Mouse (Mus musculus) stomach, postnatal 0 days (tissue): Measurements from ENCODE around the gene Eomes. TPM values are rescaled to one million over a fixed set of nuclear protein-coding genes. Genes with fewer than 3 reads are reported as not detected.

Source experiments
- ATAC-seq: fragments of 200-750 bp; cut with Nextera tagmentation; 2 replicates; pipeline ENCODE4 v1.8.0; 2017; ENCODE audit not compliant: low FRiP score, low TSS enrichment
- DNase-seq: peaks from one replicate; pipeline ENCODE4 v3.0.0-alpha.2; 2016; ENCODE audit warnings: low spot score
- H3K27ac ChIP-seq: fragments of 300-500 bp; sonication (generic); replicated peaks from 2 replicates; pipeline ENCODE4 v1.5.1; 2014; ENCODE audit warnings: mild to moderate bottlenecking, control low read depth
- H3K27me3 ChIP-seq: fragments of 300-500 bp; sonication (generic); 2 replicates; pipeline ENCODE4 v1.6.1; 2014; ENCODE audit warnings: low read length; ENCODE audit not compliant: control insufficient read depth, insufficient read depth
- H3K36me3 ChIP-seq: fragments of 300-500 bp; sonication (generic); 2 replicates; pipeline ENCODE4 v1.6.1; 2014; ENCODE audit warnings: low read length, mixed read lengths; ENCODE audit not compliant: control insufficient read depth, insufficient read depth
- H3K4me1 ChIP-seq: fragments of 300-500 bp; sonication (generic); replicated peaks from 2 replicates; pipeline ENCODE4 v1.6.1; 2014; ENCODE audit warnings: antibody characterized with exemption; ENCODE audit not compliant: control insufficient read depth, insufficient read depth
- H3K4me2 ChIP-seq: fragments of 300-500 bp; sonication (generic); replicated peaks from 2 replicates; pipeline ENCODE4 v1.6.1; 2014; ENCODE audit warnings: low read depth, mild to moderate bottlenecking, control low read depth, moderate library complexity
- H3K4me3 ChIP-seq: fragments of 300-500 bp; sonication (generic); 2 replicates; pipeline ENCODE4 v1.5.1; 2014; ENCODE audit warnings: low read depth, low read length, control low read depth
- H3K9ac ChIP-seq: fragments of 300-500 bp; sonication (generic); 2 replicates; pipeline ENCODE4 v1.6.1; 2014; ENCODE audit warnings: mild to moderate bottlenecking, low read length, control low read depth, mixed read lengths
- H3K9me3 ChIP-seq: fragments of 300-500 bp; sonication (generic); 2 replicates; pipeline ENCODE4 v1.6.1; 2016; ENCODE audit warnings: low read length; ENCODE audit not compliant: control insufficient read depth
- CTCF ChIP-seq: IDR thresholded peaks from 2 replicates; pipeline ENCODE4 v1.5.1; 2016; ENCODE audit warnings: antibody characterized with exemption, low read depth, mild to moderate bottlenecking, moderate library complexity
- EP300 ChIP-seq: optimal IDR thresholded peaks from 2 replicates; pipeline ENCODE3; 2016; ENCODE audit warnings: antibody characterized with exemption
- WGBS: fragments of 180-500 bp; shearing (Covaris S2); extraction: QIAGEN DNeasy Blood & Tissue Kit; methylation state at CpG from one replicate; pipeline ENCODE4 v1.1.7; 2014; 5-methylcytosine and 5-hydroxymethylcytosine counted together
- polyA plus RNA-seq: library from polyadenylated mRNA; unstranded; fragments of >200 nt; fragmentation: Nextera tagmentation; extraction: Ambion mirVana; gene quantifications from 2 replicates; pipeline ENCODE4 v1.2.1, GENCODE M21; 2015

Eomes gene
- polyA plus RNA-seq, 1 experiment from 2014 or later, result 0.07 TPM

DNA sequence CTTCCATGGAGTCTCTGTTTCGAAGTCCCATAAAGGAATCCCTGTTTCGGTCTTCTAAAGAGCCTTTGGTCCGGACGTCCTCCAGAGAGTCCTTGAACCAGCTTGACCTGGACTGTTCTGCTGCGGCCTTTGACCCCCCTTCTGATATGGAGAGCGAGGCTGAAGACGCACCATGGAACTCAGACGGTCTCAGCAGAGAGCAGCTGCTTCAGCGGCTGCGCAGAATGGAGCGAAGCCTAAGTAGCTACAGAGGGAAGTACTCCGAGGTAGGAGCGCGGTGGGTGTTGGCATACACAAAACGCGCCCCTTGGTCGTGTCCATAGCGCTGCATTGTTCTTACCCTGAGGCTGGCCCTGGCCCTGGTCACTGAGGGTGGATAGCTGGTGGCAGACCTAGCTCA lies 49.0 kb downstream of the Eomes start:
- H3K36me3 ChIP-seq, result peaks cover 18% of the 10 kb centered on the region
- no peaks in the 10 kb centered on the region for H3K4me1 ChIP-seq

DNA sequence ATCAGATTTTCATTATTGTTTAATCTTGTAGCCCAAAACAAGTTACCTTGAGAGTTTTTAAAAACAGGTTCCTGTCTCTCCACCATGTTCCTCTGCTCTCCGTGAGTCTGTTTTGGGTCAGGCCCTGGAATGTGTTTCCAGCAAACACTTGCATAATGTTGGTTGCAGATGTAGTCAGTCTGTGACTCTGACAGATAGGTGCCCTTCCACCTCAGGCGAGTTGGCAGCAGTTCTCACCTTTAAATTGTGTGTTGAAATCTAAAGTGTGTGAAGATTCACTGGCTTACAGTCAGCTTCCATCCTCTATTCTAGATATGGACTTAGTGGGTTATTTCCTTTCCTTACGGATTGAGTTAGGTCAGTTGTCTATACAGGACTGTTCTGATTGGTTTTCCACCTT lies 51.8 kb downstream of the Eomes start:
- Histone ChIP-seq H3K4me1 (no peaks in the 10 kb centered on the region), H3K4me2 (no peak overlapping the region), H3K9ac (no peak overlapping the region), H3K9me3 (no peaks in the 10 kb centered on the region), H3K36me3 (peaks cover 21% of the 10 kb centered on the region), H3K27me3 (no peaks in the 10 kb centered on the region), H3K4me3 (no peak overlapping the region), H3K27ac (no peak overlapping the region)
- ATAC-seq (no peak), DNase-seq (no peak)
- no peak for TF ChIP-seq EP300
- TF ChIP-seq CTCF, result no peak
- WGBS, result 79% methylated on average over 3 of the region's 3 CpGs

More for the DNA sequence above, 49.0 kb downstream of the Eomes start:
- no peak overlapping the region for H3K4me2 ChIP-seq
- H3K9ac ChIP-seq, result no peak overlapping the region
- 95% methylated on average over 18 of the region's 18 CpGs for WGBS
- H3K27me3 ChIP-seq, result no peaks in the 10 kb centered on the region
- H3K27ac ChIP-seq, result no peak overlapping the region
- no peak overlapping the region for H3K4me3 ChIP-seq
- no peak for TF ChIP-seq EP300
- no peak for TF ChIP-seq CTCF
- DNase-seq (no peak), ATAC-seq (no peak)
- no peaks in the 10 kb centered on the region for H3K9me3 ChIP-seq

DNA sequence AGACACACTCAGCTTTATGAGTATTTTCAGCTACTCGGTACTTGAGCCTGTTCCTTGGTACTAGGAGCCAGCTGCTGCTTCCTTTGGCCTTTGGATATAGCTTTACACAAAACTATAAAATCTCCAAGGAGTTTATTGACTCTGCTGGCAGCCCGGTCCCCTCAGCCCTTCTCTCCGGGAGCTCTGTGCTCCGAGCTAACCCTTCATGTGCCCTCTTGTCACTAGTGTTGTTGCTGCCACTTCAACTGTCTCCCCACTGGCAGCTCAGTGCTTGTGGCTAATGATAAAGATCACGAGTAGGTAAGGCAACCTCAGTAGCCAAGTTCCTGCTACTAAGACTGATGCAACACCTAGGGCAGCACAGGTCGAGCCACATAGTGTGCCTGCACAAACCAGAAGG lies 52.7 kb downstream of the Eomes start:
- Histone ChIP-seq H3K9me3 (no peaks in the 10 kb centered on the region), H3K9ac (no peak overlapping the region), H3K36me3 (peaks cover 21% of the 10 kb centered on the region), H3K4me3 (no peak overlapping the region), H3K27ac (no peak overlapping the region), H3K4me2 (no peak overlapping the region), H3K27me3 (no peaks in the 10 kb centered on the region), H3K4me1 (no peaks in the 10 kb centered on the region)
- WGBS, result 76% methylated on average over 6 of the region's 6 CpGs
- TF ChIP-seq CTCF (no peak), EP300 (no peak)
- ATAC-seq (no peak), DNase-seq (no peak)

DNA sequence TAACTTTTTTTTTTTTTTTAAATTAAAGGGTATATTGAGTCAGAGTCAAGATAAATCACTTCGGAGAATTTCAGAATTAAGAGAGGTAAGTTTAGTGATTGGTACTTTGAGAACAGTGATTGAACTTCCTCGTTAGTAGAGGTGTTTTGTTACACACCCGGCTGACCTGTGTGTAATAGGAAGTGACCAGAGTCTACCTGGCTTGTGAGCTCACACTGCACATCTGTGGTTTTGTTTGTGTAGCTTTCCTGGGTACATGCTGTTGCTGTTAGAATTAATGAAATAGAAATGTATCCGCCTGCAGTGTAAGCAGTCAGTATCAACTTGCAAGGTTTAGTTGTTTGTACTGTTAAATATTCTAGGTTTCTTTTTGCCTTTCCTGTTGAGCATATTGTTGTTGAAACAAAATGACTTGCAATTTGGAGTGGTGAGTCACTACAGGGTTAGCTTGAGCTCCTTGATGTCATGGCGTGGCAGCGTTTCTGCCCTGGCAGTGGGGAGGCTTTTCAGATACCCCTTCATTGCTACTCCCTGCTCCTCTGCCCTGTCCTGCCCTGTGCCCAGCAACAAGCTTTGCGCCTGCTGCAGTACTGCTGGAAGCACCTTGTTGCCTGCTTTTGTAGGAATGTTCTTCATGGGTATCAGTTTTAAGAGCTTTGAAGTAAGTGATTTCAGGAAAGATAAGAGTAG lies 54.6 kb downstream of the Eomes start:
- no peak for DNase-seq
- Histone ChIP-seq H3K27me3 (no peaks in the 10 kb centered on the region), H3K9me3 (no peaks in the 10 kb centered on the region), H3K4me1 (no peaks in the 10 kb centered on the region), H3K4me2 (no peak overlapping the region), H3K27ac (0 out of 2 replicates have a peak overlapping the region, but pooled peaks have one; percentile 35), H3K36me3 (peaks cover 24% of the 10 kb centered on the region), H3K9ac (no peak overlapping the region), H3K4me3 (no peak overlapping the region)
- TF ChIP-seq CTCF (no peak), EP300 (no peak)
- ATAC-seq, result peak; percentile 84
- 80% methylated on average over 7 of the region's 7 CpGs for WGBS

Other genes with a start within 250 kb of the Eomes start
- 34.2 and 37.0 TPM in 2 replicates for gene Golga4, start 28.1 kb downstream of the Eomes start, polyA plus RNA-seq
- gene Itga9, start 128.5 kb downstream of the Eomes start, polyA plus RNA-seq, result 4.2 and 5.3 TPM in 2 replicates